Mouse (Mus musculus) MEL (cell line): Measurements from ENCODE around the gene Morn2. TPM values are rescaled to one million over a fixed set of nuclear protein-coding genes. Genes with fewer than 3 reads are reported as not detected.
A peak's percentile ranks its signal among the peaks of the same experiment; 100 is the strongest.

Source experiments
- DNase-seq: peaks from one replicate; pipeline ENCODE4 v3.0.0; 2011; ENCODE audit warnings: low read depth, low spot score
- H3K27ac ChIP-seq: 2 replicates; pipeline ENCODE4 v1.5.1; 2012; ENCODE audit warnings: low read depth, mild to moderate bottlenecking, control low read depth, low read length, moderate library complexity; ENCODE audit not compliant: control insufficient read depth
- H3K27me3 ChIP-seq, 2 experiments: fragments of 150-350 bp in 1 of 2; sonication (generic) in 1 of 2; 2 replicates each; pipeline ENCODE4 v1.6.1; 2012; ENCODE audit warnings: low read length in 2 of 2, mild to moderate bottlenecking in 2 of 2, improper control_type of control experiment in 1 of 2, moderate library complexity in 1 of 2; ENCODE audit not compliant: insufficient read depth in 2 of 2, control insufficient read depth in 1 of 2
- H3K36me3 ChIP-seq, 2 experiments: 2 replicates each; pipeline ENCODE4 v1.6.1; 2012 to 2014; ENCODE audit warnings: low read length in 2 of 2, improper control_type of control experiment in 1 of 2, inconsistent platforms in 1 of 2, mild to moderate bottlenecking in 1 of 2; ENCODE audit not compliant: insufficient read depth in 2 of 2, control insufficient read depth in 1 of 2
- H3K4me1 ChIP-seq, 2 experiments: fragments of 150-350 bp in 1 of 2; sonication (generic) in 1 of 2; 2 replicates each; pipeline ENCODE4 v1.6.1; 2012; ENCODE audit warnings: low read length in 2 of 2, improper control_type of control experiment in 1 of 2, mild to moderate bottlenecking in 1 of 2; ENCODE audit not compliant: insufficient read depth in 2 of 2, control insufficient read depth in 1 of 2
- H3K4me3 ChIP-seq, 2 experiments: fragments of 150-350 bp in 1 of 2; sonication (generic) in 1 of 2; 2 replicates each; pipeline ENCODE4 v1.5.1; 2012; ENCODE audit warnings: low read depth in 2 of 2, low read length in 2 of 2, mild to moderate bottlenecking in 2 of 2, moderate library complexity in 2 of 2, control low read depth in 1 of 2, improper control_type of control experiment in 1 of 2; ENCODE audit not compliant: control insufficient read depth in 1 of 2, insufficient read depth in 1 of 2
- H3K79me2 ChIP-seq: 2 replicates; pipeline ENCODE4 v1.6.1; 2012; ENCODE audit warnings: mild to moderate bottlenecking, low read length, moderate library complexity; ENCODE audit not compliant: control insufficient read depth, poor library complexity, insufficient read depth
- H3K9ac ChIP-seq: 2 replicates; pipeline ENCODE4 v1.6.1; 2012; ENCODE audit warnings: low read depth, mild to moderate bottlenecking, control low read depth, low read length, moderate library complexity; ENCODE audit not compliant: control insufficient read depth, poor library complexity, severe bottlenecking
- H3K9me3 ChIP-seq: fragments of 150-350 bp; sonication (generic); replicated peaks from 2 replicates; pipeline ENCODE4 v1.6.1; 2012; ENCODE audit warnings: mild to moderate bottlenecking, low read length, improper control_type of control experiment, moderate library complexity; ENCODE audit not compliant: insufficient read depth
- CHD1 ChIP-seq: IDR thresholded peaks from 2 replicates; pipeline ENCODE4 v1.6.1; 2012; ENCODE audit warnings: low read depth, mild to moderate bottlenecking, inconsistent platforms, low read length, improper control_type of control experiment
- CHD2 ChIP-seq: IDR thresholded peaks from 2 replicates; pipeline ENCODE4 v1.6.1; 2011; ENCODE audit warnings: low read length, improper control_type of control experiment
- CTCF ChIP-seq, 3 experiments: IDR thresholded peaks in 2 of 3; conservative IDR thresholded peaks in 1 of 3; 2 replicates each; pipeline ENCODE4 v1.5.1; 2011 to 2012; ENCODE audit warnings: low read length in 3 of 3, low read depth in 2 of 3, mild to moderate bottlenecking in 2 of 3, improper control_type of control experiment in 1 of 3, inconsistent platforms in 1 of 3, mixed read lengths in 1 of 3, moderate library complexity in 1 of 3; ENCODE audit not compliant: control insufficient read depth in 1 of 3, insufficient read depth in 1 of 3, poor library complexity in 1 of 3, severe bottlenecking in 1 of 3
- E2F4 ChIP-seq: IDR thresholded peaks from 2 replicates; pipeline ENCODE4 v1.6.1; 2011; ENCODE audit warnings: low read depth, low read length, improper control_type of control experiment, borderline replicate concordance
- EP300 ChIP-seq, 2 experiments: IDR thresholded peaks; 2 replicates each; pipeline ENCODE4 v1.6.1; 2011; ENCODE audit warnings: improper control_type of control experiment in 2 of 2, low read length in 2 of 2, low read depth in 1 of 2, mild to moderate bottlenecking in 1 of 2
- GABPA ChIP-seq: IDR thresholded peaks from 2 replicates; pipeline ENCODE4 v1.6.1; 2012; ENCODE audit warnings: low read depth, mild to moderate bottlenecking, inconsistent platforms, low read length, improper control_type of control experiment, moderate library complexity
- GATA1 ChIP-seq: IDR thresholded peaks from 2 replicates; pipeline ENCODE4 v1.6.1; 2011; ENCODE audit warnings: low read depth, low read length, improper control_type of control experiment
- HCFC1 ChIP-seq: IDR thresholded peaks from 2 replicates; pipeline ENCODE4 v1.6.1; 2012; ENCODE audit warnings: low read depth, mild to moderate bottlenecking, inconsistent platforms, low read length, improper control_type of control experiment, moderate library complexity
- KAT2A ChIP-seq: conservative IDR thresholded peaks from 2 replicates; pipeline ENCODE4 v1.6.1; 2012; ENCODE audit warnings: low read depth, low read length, improper control_type of control experiment, inconsistent platforms
- MAX ChIP-seq: IDR thresholded peaks from 2 replicates; pipeline ENCODE4 v1.6.1; 2011; ENCODE audit warnings: low read length, improper control_type of control experiment
- MAZ ChIP-seq: IDR thresholded peaks from 2 replicates; pipeline ENCODE4 v1.6.1; 2012; ENCODE audit warnings: low read depth, mild to moderate bottlenecking, inconsistent platforms, low read length, improper control_type of control experiment
- MYB ChIP-seq: IDR thresholded peaks from 2 replicates; pipeline ENCODE4 v1.6.1; 2011; ENCODE audit warnings: mild to moderate bottlenecking, low read depth, low read length, improper control_type of control experiment
- NRF1 ChIP-seq: IDR thresholded peaks from 2 replicates; pipeline ENCODE4 v1.6.1; 2014; ENCODE audit warnings: low read depth, mild to moderate bottlenecking, inconsistent platforms, low read length, improper control_type of control experiment, moderate library complexity; ENCODE audit not compliant: poor library complexity, insufficient read depth, severe bottlenecking
- POLR2A ChIP-seq, 2 experiments: IDR thresholded peaks; 2 replicates each; pipeline ENCODE4 v1.6.1; 2011 to 2012; ENCODE audit warnings: low read length in 2 of 2, mild to moderate bottlenecking in 2 of 2, control low read depth in 1 of 2, improper control_type of control experiment in 1 of 2, low read depth in 1 of 2, moderate library complexity in 1 of 2; ENCODE audit not compliant: control insufficient read depth in 1 of 2, insufficient read depth in 1 of 2, poor library complexity in 1 of 2
- SIN3A ChIP-seq: IDR thresholded peaks from 2 replicates; pipeline ENCODE4 v1.6.1; 2012; ENCODE audit warnings: low read length, improper control_type of control experiment, inconsistent platforms
- TCF12 ChIP-seq: IDR thresholded peaks from 2 replicates; pipeline ENCODE4 v1.6.1; 2014; ENCODE audit warnings: low read depth, mild to moderate bottlenecking, inconsistent platforms, low read length, improper control_type of control experiment, moderate library complexity
- UBTF ChIP-seq: IDR thresholded peaks from 2 replicates; pipeline ENCODE4 v1.6.1; 2012; ENCODE audit warnings: low read depth, mild to moderate bottlenecking, inconsistent platforms, low read length, improper control_type of control experiment, moderate library complexity, borderline replicate concordance; ENCODE audit not compliant: insufficient read depth
- ZKSCAN1 ChIP-seq: IDR thresholded peaks from 2 replicates; pipeline ENCODE4 v1.6.1; 2012; ENCODE audit warnings: low read depth, mild to moderate bottlenecking, inconsistent platforms, low read length, improper control_type of control experiment, moderate library complexity
- ZMIZ1 ChIP-seq: IDR thresholded peaks from 2 replicates; pipeline ENCODE4 v1.6.1; 2012; ENCODE audit warnings: low read depth, mild to moderate bottlenecking, inconsistent platforms, low read length, improper control_type of control experiment, moderate library complexity
- ZNF384 ChIP-seq: IDR thresholded peaks from 2 replicates; pipeline ENCODE4 v1.6.1; 2012; ENCODE audit warnings: low read depth, mild to moderate bottlenecking, inconsistent platforms, low read length, improper control_type of control experiment
- polyA plus RNA-seq, 2 experiments: library from polyadenylated mRNA; stranded (reverse) in 1 of 2; unstranded in 1 of 2; fragments of >175 nt in 1 of 2; fragments of >200 nt in 1 of 2; gene quantifications; 2 replicates each; pipeline versions ENCODE4 v1.2.1 to v1.2.4; 2012; ENCODE audit warnings: low replicate concordance in 2 of 2, low read depth in 1 of 2; ENCODE audit not compliant: insufficient read length in 2 of 2, insufficient read depth in 1 of 2, missing spikeins in 1 of 2
- total RNA-seq: library from RNA; depleted of rRNA; stranded (reverse); fragments of 300-350 nt; gene quantifications from 2 replicates; pipeline ENCODE4 v1.2.3, GENCODE M21; 2012

Gene Morn2
- total and polyA plus RNA-seq, 3 experiments = 7.4 to 18.1 TPM; not detected in 1

DNA sequence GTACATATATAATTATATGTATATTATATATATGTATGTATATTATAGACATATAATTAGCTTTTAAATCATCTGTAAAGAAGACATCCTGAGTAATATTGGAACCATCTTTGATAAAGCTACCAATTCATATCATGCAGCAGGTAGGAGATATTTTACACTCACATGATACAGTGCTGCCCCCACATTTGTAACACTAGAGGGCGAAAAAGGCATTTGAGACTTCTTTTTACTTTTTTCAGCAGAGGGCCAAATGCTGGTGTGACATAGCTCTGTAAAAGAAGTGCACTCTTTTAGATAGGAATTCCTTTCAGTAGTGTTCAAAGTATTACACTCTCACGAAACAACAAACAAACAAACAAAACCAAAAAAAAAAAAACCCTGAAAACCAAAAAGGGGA, 1.1 kb downstream of the Morn2 start (continued):
- TF ChIP-seq SIN3A = peak; percentile 94
- TF ChIP-seq MAZ = peak; percentile 88
- TF ChIP-seq POLR2A (IDR thresholded peaks at IDR 0.05; ENCODE audit: control insufficient read depth in 1 of 2, insufficient read depth in 1 of 2, low read depth in 1 of 2, low read length in 2 of 2, poor library complexity in 1 of 2) = no peak
- 0 out of 2 replicates have a peak, but pooled peaks have one; percentile 34 for TF ChIP-seq TCF12
- no peak for TF ChIP-seq MYB
- no peak for TF ChIP-seq GABPA
- TF ChIP-seq ZMIZ1 = no peak
- TF ChIP-seq MAX = peak; percentile 59
- 0 out of 2 replicates have a peak, but pooled peaks have one; percentile 25 for TF ChIP-seq KAT2A
- no peak for TF ChIP-seq ZKSCAN1
- peak; percentile 4 to 93 (median 61); a peak in 4 of 6 replicates for TF ChIP-seq CTCF (IDR thresholded peaks at IDR 0.05 in 2 of 3, conservative IDR thresholded peaks at IDR 0.05 in 1 of 3; ENCODE audit: control insufficient read depth in 1 of 3, insufficient read depth in 1 of 3, low read depth in 2 of 3, low read length in 3 of 3, poor library complexity in 1 of 3, severe bottlenecking in 1 of 3)
- TF ChIP-seq NRF1 = no peak
- TF ChIP-seq E2F4 = no peak
- peak; percentile 58; the same call in 1 of the 2 replicates for TF ChIP-seq CHD1
- no peak for TF ChIP-seq UBTF

- peak; percentile 48 for DNase-seq
- no peaks in the 10 kb centered on the region for H3K27me3 ChIP-seq
- peaks cover 0 to 10% of the 10 kb centered on the region in 2 experiments; a peak in 2 of 4 replicates for H3K36me3 ChIP-seq
- H3K4me1 ChIP-seq = peaks cover 3 to 5% of the 10 kb centered on the region in 2 experiments; a peak in 3 of 4 replicates
- H3K27ac ChIP-seq = no peak overlapping the region
- no peaks in the 10 kb centered on the region for H3K79me2 ChIP-seq
- H3K9ac ChIP-seq = no peak overlapping the region
- H3K4me3 ChIP-seq = no peak overlapping the region
- no peaks in the 10 kb centered on the region for H3K9me3 ChIP-seq
- TF ChIP-seq MYB (no peak), ZNF384 (no peak), GATA1 (no peak), HCFC1 (no peak), TCF12 (no peak), CHD2 (no peak)
Measured at GRCm38 (mm10) chr17:80295258-80295657, 5.3 kb downstream of the Morn2 start.

GRCm38 (mm10) chr17:80298844-80299243, 8.8 kb downstream of the Morn2 start:
- H3K36me3 ChIP-seq = peaks cover 0 to 4% of the 10 kb centered on the region in 2 experiments; a peak in 2 of 4 replicates
- H3K9ac ChIP-seq = no peak overlapping the region
- no peak for DNase-seq
- no peak overlapping the region for H3K27ac ChIP-seq
- H3K27me3 ChIP-seq = no peaks in the 10 kb centered on the region
- TF ChIP-seq EP300 (IDR thresholded peaks at IDR 0.05; ENCODE audit: low read depth in 1 of 2, low read length in 2 of 2) (no peak), ZKSCAN1 (peak; percentile 70), MAX (no peak)
- no peaks in the 10 kb centered on the region for H3K9me3 ChIP-seq
- H3K4me3 ChIP-seq = no peak overlapping the region
- peaks cover 0 to 2% of the 10 kb centered on the region in 2 experiments; a peak in 1 of 4 replicates for H3K4me1 ChIP-seq
- no peaks in the 10 kb centered on the region for H3K79me2 ChIP-seq
